Mouse (Mus musculus) neural tube, embryonic 10.5 days (tissue): ENCODE results near the gene Rin2.

Experiments
- DNase-seq: peaks from one replicate; pipeline ENCODE4 v3.0.0-alpha.2; 2017; ENCODE audit warnings: low spot score; ENCODE audit errors: extremely low spot score

Rin2 gene

DNA sequence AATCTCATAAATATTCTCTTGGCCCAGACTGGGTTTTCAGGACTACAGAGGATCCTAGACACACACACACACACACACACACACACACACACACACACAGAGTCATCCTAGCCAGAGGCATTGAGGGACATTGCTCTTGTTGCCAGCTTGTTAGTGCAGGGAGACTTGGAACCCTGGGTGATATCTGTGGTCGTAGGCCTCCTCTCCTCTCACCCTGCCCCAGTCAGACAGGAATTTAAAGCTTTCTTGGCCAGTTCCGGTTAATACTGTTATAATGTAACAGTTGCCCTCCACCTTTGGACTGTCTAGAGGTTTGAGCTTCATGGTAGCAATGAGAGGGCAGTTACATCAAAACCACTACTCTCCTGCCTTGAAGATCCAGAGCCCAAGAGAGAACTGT is 152.9 kb downstream of the Rin2 start:
- no peak for DNase-seq

DNA sequence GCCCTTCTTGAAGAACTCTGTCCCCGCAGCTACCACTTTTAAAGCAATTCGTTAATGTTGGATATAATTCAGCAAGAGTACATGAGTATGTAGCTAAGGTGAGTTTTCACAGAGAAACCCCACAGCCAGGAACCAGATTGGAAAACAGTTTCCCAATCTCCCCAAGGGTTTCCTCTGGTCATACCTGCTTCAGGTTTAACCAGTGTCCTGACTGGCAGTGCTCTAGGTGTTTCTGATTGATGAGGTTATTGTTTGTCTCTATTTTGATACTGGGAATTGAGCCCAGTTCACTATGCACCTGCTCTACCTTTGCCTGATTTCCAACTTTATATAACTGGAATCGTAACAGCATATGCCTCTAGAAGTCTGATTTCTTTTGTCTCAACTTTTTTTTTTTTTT is 153.6 kb downstream of the Rin2 start:
- DNase-seq, result no peak

DNA sequence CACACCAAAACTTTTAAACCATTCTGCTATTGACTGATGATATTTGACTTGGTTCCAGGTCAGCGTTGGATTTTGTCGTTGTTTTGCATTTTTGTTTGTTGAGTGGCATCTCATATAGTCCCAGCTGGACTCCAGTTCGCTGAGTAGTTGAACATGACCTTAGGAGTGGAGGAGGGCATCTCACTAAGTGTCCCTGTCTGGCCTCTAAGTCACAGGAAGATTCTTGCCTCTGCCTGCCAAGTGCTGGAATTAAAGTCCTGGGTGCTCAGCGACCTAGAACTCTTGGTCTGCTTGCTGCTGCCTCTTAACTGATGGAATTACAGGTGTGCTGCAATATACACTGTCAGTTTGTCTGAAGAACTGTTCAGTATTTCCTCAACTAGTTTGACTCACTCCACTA is 154.2 kb downstream of the Rin2 start:
- DNase-seq, result no peak

DNA sequence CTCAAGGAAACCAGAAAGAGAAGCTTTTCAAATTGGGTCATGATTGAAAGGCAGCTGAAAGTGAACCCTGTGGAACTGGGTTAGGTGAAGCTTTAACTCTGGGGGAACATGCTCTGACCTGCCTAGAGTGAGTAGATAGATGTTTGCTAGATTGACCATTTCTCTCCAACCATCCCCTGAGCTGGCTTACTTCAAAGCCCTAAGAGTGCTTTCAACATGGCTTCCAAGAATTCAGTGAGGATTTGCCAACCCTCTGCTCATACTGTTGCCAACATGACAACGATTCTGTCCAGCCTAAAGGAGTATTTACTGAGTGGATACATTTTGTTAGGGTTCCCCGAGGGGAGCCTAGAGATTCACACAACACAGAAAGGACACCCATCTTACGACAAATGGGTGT is 155.4 kb downstream of the Rin2 start:
- DNase-seq, result no peak

DNA sequence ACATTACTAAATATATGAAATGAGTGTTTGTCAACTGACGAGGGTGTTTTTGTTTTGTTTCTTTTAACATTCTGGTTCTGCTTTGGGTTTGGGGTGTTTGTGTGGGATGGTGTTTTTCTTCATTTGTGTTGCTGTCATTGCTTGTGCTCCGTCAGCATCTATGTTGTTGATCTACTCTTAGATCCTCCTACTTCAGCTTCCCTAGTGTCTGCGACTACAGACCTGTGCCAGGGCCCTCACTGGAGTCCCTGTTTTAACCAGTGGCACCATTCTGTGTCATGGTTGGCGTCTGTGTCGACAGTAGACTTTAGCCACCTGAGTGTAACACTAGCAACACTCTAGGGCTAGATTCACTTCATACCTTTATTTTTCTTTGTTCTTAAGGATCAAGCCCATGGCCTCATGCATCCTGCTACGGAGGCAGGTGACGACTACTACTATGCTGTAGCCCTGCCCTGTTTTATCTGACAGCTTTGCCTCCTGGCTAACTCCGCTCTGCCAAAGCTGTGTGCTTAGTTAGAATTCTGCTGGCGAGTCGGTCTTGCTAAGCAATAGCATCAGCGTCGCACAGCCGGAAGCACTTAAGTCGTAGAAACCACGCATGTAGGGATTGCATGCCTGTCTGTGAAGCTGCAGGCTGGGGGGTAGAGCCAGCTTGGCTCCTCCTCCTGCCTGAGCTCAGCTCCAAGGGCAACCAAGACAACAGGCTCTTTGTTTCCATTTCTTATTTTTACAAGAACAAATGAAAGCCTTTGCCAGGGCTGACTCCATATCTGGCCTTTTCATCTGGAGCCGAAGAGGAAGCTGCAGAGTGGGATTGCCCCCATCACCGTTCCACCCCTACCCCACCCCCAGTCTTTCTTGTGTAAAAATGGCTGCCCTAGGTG is 157.2 kb downstream of the Rin2 start:
- peak; percentile 48 for DNase-seq

DNA sequence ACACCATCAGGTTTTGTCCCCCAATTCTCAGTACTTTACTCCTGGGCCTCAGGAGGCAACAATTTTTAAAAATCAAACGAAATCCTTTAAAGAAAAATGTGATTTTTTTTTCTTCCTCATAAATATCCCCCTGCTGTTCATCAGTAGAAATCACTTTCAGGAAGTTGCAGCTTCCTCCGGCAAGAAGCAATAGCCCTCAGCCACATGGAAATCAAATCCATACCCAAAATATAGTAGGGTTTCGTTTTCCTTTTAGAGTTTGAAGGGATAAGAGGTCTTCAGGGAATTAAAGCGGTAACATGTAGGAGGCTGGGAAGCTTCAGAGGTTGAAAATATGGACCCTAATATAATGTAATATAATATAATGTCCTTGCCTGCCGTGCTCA is 157.8 kb downstream of the Rin2 start:
- DNase-seq, result no peak

DNA sequence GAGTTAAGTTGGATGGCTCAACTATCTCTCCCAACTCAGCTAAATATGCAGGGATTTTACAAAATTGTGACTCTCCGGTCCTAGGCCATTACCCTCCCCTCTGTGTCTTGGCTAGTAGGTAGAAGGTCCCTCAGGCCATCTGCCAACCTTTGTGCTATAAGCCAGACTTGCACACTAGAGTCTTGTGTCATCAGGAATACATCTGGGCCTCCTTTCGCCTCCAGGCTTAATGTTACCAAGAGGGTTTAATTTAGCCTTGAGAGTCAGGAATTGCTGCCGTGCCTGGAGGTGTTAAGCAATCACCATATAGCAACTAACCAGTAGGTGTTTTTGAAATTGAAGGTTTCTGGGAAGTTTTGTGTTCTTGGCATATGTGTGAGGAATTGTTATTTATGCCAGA is 158.3 kb downstream of the Rin2 start:
- DNase-seq, result no peak

DNA sequence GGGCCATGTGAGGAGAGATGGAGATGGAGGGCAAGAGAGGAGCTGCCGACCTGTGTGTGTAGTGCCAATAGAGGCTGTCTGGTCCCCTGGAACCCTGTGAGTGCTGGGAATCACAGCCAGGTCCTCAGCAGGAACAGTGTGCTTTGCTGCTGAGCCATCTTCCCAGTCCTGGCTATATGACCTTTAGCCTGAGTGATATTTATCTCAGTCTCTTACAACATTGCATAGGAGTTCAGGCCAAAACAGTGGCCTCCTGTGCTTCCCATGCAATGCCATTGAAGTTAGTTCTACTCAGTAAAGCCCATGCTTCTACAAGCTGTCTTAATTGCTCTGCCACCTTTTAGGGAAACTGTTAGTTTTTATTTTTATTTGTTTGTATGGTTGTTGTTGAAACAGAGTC is 160.9 kb downstream of the Rin2 start:
- no peak for DNase-seq

DNA sequence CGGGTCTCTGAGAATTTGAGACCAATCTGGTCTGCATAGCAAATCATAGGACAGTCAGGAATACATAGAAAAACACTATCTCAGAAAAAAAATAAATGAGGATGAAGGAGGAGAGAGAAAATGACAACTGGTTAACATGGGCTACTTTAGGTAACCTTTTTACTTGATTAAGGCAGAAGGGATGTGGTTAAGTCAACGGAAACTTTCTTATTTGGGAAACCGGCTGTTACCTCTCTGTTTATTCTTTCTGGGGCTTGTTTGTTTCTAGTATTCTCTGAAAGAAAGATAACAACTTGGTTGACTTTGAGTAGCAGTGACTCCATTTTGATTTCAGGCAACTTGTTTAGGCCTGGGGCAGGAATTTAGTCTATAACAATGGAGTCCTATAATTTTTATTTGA is 163.7 kb downstream of the Rin2 start:
- DNase-seq, result no peak

DNA sequence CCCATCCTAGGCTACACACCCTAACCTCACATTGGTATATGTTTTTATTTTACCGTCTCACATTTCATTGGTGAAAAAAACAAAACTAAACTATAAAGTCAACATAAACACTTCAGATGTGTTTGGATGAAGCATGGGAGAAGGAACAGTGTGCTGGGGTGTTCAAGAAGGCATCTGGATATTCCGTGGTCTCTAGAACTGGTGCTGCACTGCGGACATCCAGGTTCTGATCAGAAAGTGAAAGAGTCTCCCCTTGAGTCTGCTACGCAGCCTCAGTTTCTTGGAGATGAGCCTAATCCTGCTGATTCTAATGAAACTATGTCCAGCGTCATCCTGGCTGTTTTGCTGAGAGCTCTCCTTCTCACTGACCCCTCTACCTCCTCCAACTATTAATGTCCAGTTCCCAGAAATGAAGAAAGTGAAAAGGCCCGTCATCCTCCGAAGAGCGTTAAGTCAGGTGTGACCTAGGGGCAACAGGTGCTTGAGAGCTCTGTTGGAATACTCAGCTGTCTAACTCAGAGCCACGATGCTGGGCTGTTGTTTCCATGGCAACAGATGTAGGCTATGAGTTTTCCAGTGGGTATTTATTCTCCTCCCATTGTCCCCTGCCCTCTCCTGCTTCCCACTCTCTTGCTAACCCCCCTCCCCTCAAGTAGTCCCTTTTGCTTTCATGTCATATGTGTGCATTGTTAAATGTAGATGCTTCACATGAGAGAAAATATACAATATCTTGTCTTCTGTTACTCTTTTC is 164.7 kb downstream of the Rin2 start:
- DNase-seq, result no peak

DNA sequence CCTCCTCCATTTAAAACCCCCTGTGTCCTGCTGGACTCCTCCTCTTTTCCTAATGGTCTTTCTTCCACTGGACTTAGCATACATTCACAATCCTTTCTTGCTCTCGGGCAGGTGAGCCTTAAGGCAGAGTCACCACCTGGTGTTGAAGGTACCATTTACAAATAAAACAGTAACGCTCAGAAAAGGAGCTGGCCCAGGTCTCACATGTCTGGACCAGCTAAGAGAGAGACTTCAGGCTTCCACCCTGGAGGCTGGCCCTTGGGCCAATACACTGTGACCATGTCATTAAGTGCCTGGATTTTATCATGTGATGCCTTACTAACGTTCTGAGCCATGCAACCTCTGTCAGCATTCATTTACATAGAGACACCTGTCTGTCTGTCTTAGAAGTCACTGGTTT is 165.3 kb downstream of the Rin2 start:
- no peak for DNase-seq

DNA sequence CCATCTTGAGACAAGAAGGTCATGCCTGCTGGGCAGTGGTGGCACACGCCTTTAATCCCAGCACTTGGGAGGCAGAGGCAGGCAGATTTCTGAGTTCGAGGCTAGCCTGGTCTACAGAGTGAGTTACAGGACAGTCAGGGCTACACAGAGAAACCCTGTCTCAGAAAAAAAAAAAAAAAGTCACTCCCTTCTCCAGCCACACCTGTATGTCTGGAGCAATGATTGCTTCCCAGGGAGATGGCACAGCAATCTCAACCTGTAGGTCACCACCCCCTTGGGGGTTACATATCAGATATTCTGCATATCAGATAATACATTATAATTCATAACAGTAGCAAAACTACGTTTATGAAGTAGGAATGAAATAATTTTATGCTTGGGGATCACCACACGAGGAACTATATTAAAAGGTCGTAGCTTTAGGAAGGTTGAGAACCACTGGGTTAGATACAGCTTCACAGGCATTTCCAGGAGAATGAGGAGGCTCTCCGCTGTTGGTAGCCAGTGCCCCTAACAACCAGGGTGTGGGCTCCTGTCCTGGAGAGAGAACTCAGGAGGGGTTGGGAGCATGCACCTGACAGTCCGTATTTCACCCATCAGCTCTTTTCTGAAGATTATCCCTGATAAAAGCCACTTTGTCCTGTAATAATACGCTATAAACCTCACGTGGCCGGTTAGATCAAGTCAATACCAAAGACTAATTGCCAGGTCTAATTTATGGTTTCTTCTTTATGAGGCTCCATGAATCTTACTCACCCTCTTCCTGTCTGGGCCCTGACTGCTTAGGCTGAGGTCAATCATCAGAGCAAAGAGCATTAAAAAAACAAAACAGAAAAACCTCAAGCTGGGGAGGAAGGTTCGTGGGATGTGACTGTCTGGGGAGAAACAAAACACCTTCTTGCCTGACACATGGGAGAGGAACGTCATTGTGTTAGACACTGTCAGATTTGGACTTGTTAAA is 166.2 kb downstream of the Rin2 start:
- DNase-seq, result no peak

DNA sequence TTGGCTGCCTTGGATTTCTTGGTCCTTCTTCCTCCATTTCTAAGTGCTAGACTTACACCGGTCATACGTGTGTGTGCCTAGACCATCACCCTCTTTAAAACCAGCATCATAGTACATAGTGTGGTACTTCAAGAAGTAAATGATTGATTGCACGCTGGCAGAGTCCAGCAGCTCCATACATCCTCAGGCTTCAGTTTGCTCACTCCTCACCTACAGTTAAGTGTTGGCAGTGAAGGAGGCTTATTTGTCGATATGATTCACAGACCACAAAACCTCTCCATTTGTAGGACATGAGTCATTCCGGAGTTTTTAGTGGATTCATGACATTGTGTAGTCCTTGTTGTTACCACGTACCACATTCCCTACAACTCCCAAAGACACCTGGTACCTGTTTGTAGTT is 168.3 kb downstream of the Rin2 start:
- DNase-seq, result no peak

DNA sequence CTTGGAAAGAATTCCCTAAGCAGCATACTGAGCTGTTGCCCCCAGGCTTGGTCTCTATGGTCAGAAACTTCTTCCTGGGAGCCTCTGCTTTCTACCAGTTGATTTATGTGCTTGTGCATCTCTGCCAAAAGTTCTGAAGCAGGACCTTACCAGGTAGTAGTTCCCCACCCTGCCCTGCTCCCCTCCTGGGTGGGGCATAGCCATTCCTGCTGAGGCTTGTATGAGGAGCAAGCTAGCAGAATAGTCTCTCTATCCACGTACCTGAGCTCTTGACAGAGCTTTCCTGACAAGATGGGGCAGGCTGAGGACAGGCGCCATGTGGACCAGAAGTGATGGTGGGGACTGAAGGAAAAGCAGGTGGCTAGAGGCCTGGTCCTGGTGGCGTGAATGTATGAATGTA is 171.6 kb downstream of the Rin2 start:
- no peak for DNase-seq

DNA sequence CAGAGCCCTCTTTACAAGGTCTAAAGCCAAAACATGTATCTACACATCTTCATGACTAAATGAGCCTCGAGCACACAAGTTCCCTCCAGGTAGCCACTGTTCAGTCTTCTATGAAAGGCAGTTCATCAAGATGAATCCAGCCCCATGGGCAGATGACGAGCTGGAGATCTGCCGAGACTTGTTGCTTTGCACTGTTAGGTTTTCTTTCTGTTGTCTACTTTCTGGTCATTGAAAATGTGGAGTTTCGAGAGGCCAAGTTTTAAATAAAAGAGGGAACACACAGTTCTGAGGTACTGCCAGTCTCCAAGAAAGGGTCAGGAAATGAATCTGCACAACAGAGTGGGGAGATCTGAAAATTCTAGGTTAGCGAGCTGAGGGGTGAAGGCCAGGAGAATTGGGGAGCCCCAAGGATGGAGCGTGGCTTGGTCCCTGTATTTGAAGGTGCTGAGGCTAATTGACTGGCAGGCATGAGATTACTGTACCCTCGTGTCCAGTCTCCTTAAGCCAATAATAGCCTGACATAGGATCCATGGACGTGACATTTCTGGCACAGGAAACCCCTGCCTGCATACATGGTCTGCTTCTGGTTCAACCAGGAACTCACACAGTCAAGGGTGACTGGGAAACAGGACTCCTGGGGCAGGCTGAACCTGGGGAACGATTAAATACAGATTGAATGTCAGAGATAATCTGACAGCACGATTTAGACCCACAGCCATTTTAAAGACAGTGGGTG is 174.3 kb downstream of the Rin2 start:
- no peak for DNase-seq

DNA sequence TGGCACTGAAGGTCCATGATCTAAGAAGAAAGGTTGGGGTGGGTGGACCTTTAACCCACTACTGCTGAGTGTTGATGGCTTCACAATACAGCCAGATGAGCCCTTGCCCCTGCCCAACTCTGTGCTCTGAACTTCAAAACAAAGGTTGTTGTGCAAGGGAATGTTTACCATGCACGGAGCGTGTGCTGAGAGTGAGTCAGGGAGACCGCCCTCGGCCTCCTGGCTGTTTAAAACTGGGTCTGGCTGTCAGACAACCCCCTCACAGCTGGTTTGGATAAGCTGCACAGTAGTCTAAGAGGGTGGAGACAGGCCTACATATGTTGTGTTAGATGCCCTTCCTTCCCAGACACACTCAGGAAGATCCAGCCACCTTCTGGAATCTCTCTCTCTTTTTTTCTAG is 175.8 kb downstream of the Rin2 start:
- DNase-seq, result no peak

DNA sequence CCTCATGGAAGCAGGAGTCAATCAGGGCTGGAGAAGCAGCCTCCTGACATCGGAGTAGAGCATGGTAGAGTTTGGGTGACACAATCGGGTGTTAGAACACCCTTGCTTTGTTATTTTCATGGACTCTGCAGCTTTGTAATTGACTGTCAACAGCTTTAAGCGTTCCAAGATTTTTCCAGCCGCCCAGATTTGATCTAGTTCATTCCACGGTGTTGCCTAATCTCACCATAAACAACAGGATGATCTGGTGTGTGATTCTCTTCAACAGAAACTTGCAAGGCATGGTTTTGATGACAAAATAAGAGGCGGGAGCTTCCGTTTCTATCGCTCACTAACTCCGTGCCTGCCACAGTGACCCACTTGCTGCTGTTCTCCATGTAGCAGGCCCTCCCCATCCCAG is 180.8 kb downstream of the Rin2 start:
- DNase-seq, result no peak

DNA sequence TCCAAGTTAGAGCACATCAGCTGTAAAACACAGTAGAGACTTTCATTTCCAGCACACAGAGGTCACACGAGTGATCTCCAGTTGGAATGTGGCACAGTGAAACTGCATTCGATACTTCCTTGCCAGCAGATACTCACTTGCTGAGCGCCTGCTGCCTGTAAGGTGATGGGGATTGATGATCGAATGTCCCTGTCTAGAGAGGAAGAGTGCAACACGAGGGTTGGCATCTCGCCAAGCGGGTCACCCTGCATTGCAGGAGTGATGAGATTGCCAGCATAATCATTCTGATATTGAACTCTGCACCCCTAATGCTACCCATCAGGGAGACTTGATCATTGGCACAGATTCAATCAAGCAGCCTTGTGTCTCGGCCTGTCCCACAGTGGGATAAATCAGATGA is 182.8 kb downstream of the Rin2 start:
- no peak for DNase-seq

DNA sequence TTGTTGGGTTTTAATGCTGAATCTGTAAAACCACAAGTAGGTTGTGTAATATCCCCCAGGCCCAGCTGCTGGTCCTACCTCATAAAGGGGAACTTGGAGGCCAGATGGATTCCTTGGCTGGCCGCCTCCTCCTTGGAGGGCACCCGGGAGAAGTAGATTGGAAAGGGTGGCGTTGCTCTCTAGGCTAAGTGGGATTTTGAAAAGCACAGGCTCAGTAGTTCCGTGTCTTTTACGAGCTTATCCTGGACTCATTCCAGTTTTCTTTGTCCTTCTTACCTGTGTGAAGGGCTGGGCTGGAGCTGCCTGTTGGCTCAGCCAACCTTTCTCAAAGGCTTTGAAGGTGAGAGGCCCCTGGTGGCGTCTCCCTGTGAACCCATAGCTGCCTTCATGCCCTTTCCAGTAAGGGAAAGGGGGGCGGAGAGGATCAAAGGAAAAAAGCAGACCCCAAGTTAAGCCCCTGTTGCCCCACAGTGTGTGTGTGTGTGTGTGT is 184.5 kb downstream of the Rin2 start:
- DNase-seq, result no peak

DNA sequence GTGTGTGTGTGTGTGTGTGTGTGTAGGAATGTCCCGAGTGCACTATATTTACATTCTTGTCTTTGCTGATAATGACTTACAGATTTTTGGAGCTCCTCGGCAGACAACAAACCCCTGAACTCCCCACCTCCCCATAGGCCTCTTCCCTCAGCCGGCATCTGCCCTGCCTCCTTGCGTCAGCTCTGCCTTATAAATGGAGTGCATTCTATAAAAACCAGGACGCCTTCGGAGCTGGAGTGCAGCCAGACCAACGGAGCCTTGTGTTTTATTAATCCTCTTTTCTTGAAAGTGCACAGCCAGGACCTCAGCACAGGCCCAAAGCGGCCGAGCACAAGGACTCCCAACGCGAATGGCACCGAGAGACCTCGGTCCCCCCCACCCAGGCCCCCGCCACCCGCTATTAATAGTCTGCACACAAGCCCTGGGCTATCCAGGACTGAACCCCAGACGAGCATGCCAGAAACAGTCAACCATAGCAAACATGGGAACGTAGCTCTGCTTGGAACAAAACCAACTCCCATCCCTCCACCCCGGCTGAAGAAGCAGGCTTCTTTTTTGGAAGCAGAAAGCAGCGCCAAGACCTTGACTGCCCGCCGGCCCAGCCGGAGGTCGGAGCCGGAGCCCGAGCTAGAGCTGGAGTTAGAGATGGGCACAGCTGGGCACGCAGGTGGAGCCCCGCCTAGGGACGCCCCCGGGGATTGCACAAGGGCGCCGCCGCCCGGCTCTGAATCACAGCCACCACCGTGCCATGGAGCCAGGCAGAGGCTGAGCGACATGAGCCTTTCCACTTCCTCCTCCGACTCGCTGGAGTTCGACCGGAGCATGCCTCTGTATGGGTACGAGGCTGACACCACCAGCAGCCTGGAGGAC is 185.2 kb downstream of the Rin2 start:
- peak; percentile 63 for DNase-seq
